Mouse (Mus musculus) CH12.LX (cell line): ENCODE data around the gene Serp2.

Experiments used
- CTCF ChIP-seq, 2 experiments: IDR thresholded peaks in 1 of 2; conservative IDR thresholded peaks in 1 of 2; 2 replicates each; pipeline ENCODE4 v1.5.1; 2011 to 2012; ENCODE audit warnings: low read depth in 2 of 2, low read length in 2 of 2, improper control_type of control experiment in 1 of 2, inconsistent platforms in 1 of 2, mild to moderate bottlenecking in 1 of 2, moderate library complexity in 1 of 2
- E2F4 ChIP-seq: IDR thresholded peaks from 2 replicates; pipeline ENCODE4 v1.6.1; 2011; ENCODE audit warnings: low read depth, low read length, improper control_type of control experiment; ENCODE audit not compliant: insufficient replicate concordance
- EP300 ChIP-seq: IDR thresholded peaks from 2 replicates; pipeline ENCODE4 v1.6.1; 2011; ENCODE audit warnings: low read length, improper control_type of control experiment
- GABPA ChIP-seq: IDR thresholded peaks from 2 replicates; pipeline ENCODE4 v1.6.1; 2012; ENCODE audit warnings: low read depth, low read length, improper control_type of control experiment, inconsistent platforms; ENCODE audit not compliant: insufficient replicate concordance
- HCFC1 ChIP-seq: IDR thresholded peaks from 2 replicates; pipeline ENCODE4 v1.6.1; 2012; ENCODE audit warnings: low read depth, mild to moderate bottlenecking, inconsistent platforms, low read length, improper control_type of control experiment
- MAFK ChIP-seq: IDR thresholded peaks from 2 replicates; pipeline ENCODE4 v1.6.1; 2011; ENCODE audit warnings: low read length, improper control_type of control experiment; ENCODE audit not compliant: insufficient replicate concordance
- MAX ChIP-seq: IDR thresholded peaks from 2 replicates; pipeline ENCODE4 v1.6.1; 2011; ENCODE audit warnings: low read length, improper control_type of control experiment
- MXI1 ChIP-seq: IDR thresholded peaks from 2 replicates; pipeline ENCODE4 v1.6.1; 2011; ENCODE audit warnings: mild to moderate bottlenecking, low read depth, low read length, improper control_type of control experiment
- PAX5 ChIP-seq: IDR thresholded peaks from 2 replicates; pipeline ENCODE4 v1.6.1; 2012; ENCODE audit warnings: low read length, inconsistent platforms, mixed read lengths
- POLR2A ChIP-seq: IDR thresholded peaks from 2 replicates; pipeline ENCODE4 v1.6.1; 2011; ENCODE audit warnings: low read depth, mild to moderate bottlenecking, improper control_type of control experiment, low read length
- TCF12 ChIP-seq: IDR thresholded peaks from 2 replicates; pipeline ENCODE4 v1.6.1; 2014; ENCODE audit warnings: low read depth, mild to moderate bottlenecking, inconsistent platforms, low read length, improper control_type of control experiment

GRCm38 (mm10) chr14:76541341-76541740, 15.3 kb downstream of the Serp2 start:
- TF ChIP-seq PAX5 (no peak), CTCF (conservative IDR thresholded peaks at IDR 0.05 in 1 of 2, IDR thresholded peaks at IDR 0.05 in 1 of 2; ENCODE audit: low read depth in 2 of 2, low read length in 2 of 2) (no peak), HCFC1 (no peak), MXI1 (no peak), MAFK (no peak), MAX (no peak), POLR2A (no peak), TCF12 (no peak), GABPA (no peak), EP300 (no peak), E2F4 (no peak)
